Mouse (Mus musculus) brain, embryonic 14.5 days (tissue): Measurements from ENCODE around the gene Crcp. TPM values are rescaled to one million over a fixed set of nuclear protein-coding genes. Genes with fewer than 3 reads are reported as not detected.

Source experiments
- DNase-seq: peaks from one replicate; pipeline ENCODE4 v3.0.0-alpha.2; 2011; ENCODE audit warnings: low read depth
- CTCF ChIP-seq: fragments of 200-500 bp; IDR thresholded peaks from 2 replicates; pipeline ENCODE4 v1.5.1; 2012; ENCODE audit warnings: inconsistent platforms, mild to moderate bottlenecking, moderate library complexity, borderline replicate concordance; ENCODE audit not compliant: insufficient read depth, insufficient read length; ENCODE audit errors: extremely low read depth
- POLR2A ChIP-seq: fragments of 200-500 bp; IDR thresholded peaks from 2 replicates; pipeline ENCODE4 v1.6.1; 2012; ENCODE audit warnings: mild to moderate bottlenecking, inconsistent platforms, borderline replicate concordance; ENCODE audit not compliant: poor library complexity, insufficient read depth, insufficient read length, severe bottlenecking; ENCODE audit errors: extremely low read depth
- polyA plus RNA-seq: library from polyadenylated mRNA; depleted of rRNA; stranded (reverse); fragments of >200 nt; gene quantifications from 2 replicates; pipeline ENCODE4 v1.2.3, GENCODE M21; 2012; rRNA removed

Crcp gene
- polyA plus RNA-seq, 1 experiment = 51.0 TPM

- TF ChIP-seq CTCF (no peak), POLR2A (no peak)
Measured at GRCm38 (mm10) chr5:130084271-130084670, 55.2 kb downstream of the Crcp start.

DNA sequence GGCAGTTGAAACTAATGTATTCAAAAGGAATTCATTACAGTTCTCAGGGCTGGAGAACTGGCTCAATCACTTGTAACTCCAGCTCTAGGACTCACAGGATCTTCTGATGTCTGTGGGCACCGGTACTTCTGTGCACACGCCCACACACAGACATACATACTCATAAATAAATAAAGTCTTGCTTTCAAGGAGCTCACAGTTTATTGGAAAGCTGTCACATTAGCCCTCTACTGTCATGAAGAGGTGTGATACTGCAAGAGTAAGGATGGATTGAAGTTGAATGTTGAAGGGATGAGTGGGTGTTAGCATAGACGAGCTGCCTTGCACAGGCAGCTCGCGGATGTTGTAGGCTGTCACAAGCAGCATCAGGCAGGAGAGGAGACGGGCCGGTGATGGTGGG is 58.9 kb downstream of the Crcp start:
- no peak for DNase-seq
- TF ChIP-seq CTCF (no peak), POLR2A (no peak)

More at GRCm38 (mm10) chr5:130084271-130084670, 55.2 kb downstream of the Crcp start:
- DNase-seq = no peak

GRCm38 (mm10) chr5:130088612-130089011 is 59.5 kb downstream of the Crcp start:
- no peak for DNase-seq
- TF ChIP-seq CTCF (no peak), POLR2A (no peak)

GRCm38 (mm10) chr5:130089177-130089576 is 60.1 kb downstream of the Crcp start:
- TF ChIP-seq POLR2A (no peak), CTCF (no peak)

DNA sequence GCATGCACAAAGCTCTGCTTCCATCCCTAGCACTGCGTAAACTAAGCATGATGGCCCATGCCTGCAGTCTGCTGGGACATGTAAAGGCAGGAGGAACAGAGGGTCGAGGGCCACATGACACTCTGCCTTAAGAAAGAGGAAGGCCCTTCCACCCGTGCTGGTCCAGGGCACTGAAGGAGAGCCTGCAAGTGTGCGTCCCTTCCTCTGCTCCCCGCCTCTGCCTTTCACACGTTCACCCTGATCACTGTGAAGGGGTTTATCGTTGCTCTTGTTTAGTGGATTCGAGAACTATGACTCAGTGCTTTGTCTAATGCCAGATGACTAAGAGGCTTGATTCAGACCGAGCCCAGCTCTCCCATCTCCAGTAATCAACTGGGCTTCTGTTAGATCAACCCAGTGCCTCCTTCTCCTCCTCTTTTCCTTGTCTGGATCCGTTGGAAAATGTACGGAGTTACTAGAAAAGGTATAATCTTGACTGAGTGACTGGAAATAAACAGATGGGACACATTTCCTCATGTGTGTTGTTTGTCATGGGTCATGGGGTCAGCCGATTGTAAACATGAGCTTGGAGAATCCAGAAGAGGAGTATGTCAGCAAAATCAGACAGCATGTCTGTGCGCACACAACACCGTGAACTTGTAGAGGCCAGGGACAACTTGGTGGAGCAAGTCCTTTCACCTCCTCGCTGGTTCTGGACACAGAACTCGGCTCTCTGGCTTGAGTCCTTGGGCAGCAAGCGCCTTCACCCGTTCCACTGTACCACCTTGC is 60.7 kb downstream of the Crcp start:
- no peak for DNase-seq
- TF ChIP-seq CTCF (no peak), POLR2A (no peak)

More at GRCm38 (mm10) chr5:130089177-130089576, 60.1 kb downstream of the Crcp start:
- DNase-seq = no peak

- peak; percentile 66 for DNase-seq
- TF ChIP-seq CTCF (no peak; the same call in 1 of the 2 replicates), POLR2A (no peak)
Measured at GRCm38 (mm10) chr5:130096754-130097153, 67.7 kb downstream of the Crcp start.

GRCm38 (mm10) chr5:130097837-130098236 is 68.7 kb downstream of the Crcp start:
- no peak for TF ChIP-seq CTCF
- TF ChIP-seq POLR2A = no peak
- DNase-seq = no peak

DNA sequence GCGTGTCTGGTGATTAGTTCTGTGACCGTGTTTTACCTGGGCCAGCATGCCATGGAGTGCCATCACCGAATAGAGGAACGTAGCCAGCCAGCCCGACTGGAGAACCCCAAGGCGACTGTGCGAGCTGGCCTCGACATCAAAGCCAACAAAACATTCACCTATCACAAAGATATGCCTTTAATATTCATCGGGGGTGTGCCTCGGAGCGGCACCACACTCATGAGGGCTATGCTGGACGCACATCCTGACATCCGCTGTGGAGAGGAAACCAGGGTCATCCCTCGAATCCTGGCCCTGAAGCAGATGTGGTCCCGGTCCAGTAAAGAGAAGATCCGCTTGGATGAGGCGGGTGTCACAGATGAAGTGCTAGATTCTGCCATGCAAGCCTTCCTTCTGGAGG is 72.6 kb downstream of the Crcp start:
- DNase-seq = no peak
- no peak for TF ChIP-seq POLR2A
- no peak for TF ChIP-seq CTCF

DNA sequence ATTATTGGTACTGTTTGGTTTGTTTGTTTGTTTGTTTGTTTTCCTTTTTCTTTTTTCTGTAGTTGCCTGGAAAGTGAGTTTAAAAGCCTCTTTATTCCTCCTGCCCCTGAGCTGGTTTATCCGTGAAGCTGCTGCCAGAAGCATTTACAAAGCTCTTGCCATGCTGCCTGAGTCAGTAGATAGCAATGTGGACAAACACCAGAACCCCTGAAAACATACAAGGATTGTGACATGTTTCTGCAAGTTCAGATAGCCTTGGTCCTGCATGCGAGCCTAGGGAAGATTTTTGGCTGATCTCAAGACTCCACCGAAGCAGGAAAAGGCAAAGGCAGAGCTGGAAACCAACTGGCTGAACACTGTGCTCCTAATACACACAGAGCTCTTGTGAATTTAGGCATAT is 80.3 kb downstream of the Crcp start:
- no peak for TF ChIP-seq POLR2A
- TF ChIP-seq CTCF = no peak
- DNase-seq = no peak

Other genes starting within 250 kb of the Crcp start
- 16.6 and 21.7 TPM in 2 replicates for gene Psph, start 241.8 kb upstream of the Crcp start, polyA plus RNA-seq
- 26.6 and 26.9 TPM in 2 replicates for gene Sumf2, start 182.3 kb upstream of the Crcp start, polyA plus RNA-seq
- 761 and 1,401 TPM in 2 replicates for gene Chchd2, start 141.8 kb upstream of the Crcp start, polyA plus RNA-seq
- gene Zbed5, start 133.6 kb upstream of the Crcp start, polyA plus RNA-seq = 13.9 and 14.8 TPM in 2 replicates
- gene Phkg1, start 130.7 kb upstream of the Crcp start, polyA plus RNA-seq = 0.14 and 0.24 TPM in 2 replicates
- gene Nupr1l, start 120.8 kb upstream of the Crcp start, polyA plus RNA-seq = 4.5 and 9.0 TPM in 2 replicates
- 40.5 and 51.2 TPM in 2 replicates for gene Vkorc1l1, start 87.3 kb upstream of the Crcp start, polyA plus RNA-seq
- gene Gusb, start 26.2 kb upstream of the Crcp start, polyA plus RNA-seq = 16.3 and 22.5 TPM in 2 replicates
- gene Asl, start within 50 bp of the Crcp start, polyA plus RNA-seq = 27.9 and 30.7 TPM in 2 replicates
- gene Tpst1, start 44.0 kb downstream of the Crcp start, polyA plus RNA-seq = 27.3 and 32.9 TPM in 2 replicates
- 11.7 and 12.4 TPM in 2 replicates for gene Kctd7, start 115.6 kb downstream of the Crcp start, polyA plus RNA-seq
- 32.2 and 34.5 TPM in 2 replicates for gene Rabgef1, start 142.5 kb downstream of the Crcp start, polyA plus RNA-seq
- gene Tmem248, start 187.8 kb downstream of the Crcp start, polyA plus RNA-seq = 24.6 and 30.4 TPM in 2 replicates
- gene Sbds, start 226.2 kb downstream of the Crcp start, polyA plus RNA-seq = 37.9 and 41.3 TPM in 2 replicates
- 15.8 and 18.8 TPM in 2 replicates for gene Tyw1, start 226.3 kb downstream of the Crcp start, polyA plus RNA-seq